Mouse (Mus musculus): ENCODE data around the gene Ninl. TPM values are rescaled to one million over a fixed set of nuclear protein-coding genes. Genes with fewer than 3 reads are reported as not detected.

Gene Ninl
- polyA plus RNA-seq, 1 experiment from 2014 or later, result 19.2 TPM

- Histone ChIP-seq H3K27ac (ENCODE audit: low read depth, low read length) (no peak overlapping the region), H3K4me1 (replicated peaks; ENCODE audit: control insufficient read depth, insufficient read depth, low read length) (peaks cover 66% of the 10 kb centered on the region), H3K4me3 (ENCODE audit: low read depth, low read length) (no peak overlapping the region), H3K9ac (ENCODE audit: low read depth, low read length) (no peak overlapping the region), H3K9me3 (ENCODE audit: control insufficient read depth, low read length) (no peaks in the 10 kb centered on the region), H3K36me3 (ENCODE audit: control insufficient read depth, insufficient read depth, low read length) (no peaks in the 10 kb centered on the region), H3K27me3 (replicated peaks; ENCODE audit: control insufficient read depth, insufficient read depth, low read length) (no peaks in the 10 kb centered on the region), H3K4me2 (peak overlapping the region; percentile 26)
- no peak for ATAC-seq (replicated peaks; ENCODE audit: low FRiP score)
- 71% methylated on average over 5 of the region's 5 CpGs for WGBS
- no peak for DNase-seq (ENCODE audit: low spot score)
Measured at GRCm38 (mm10) chr2:151006281-151006945, 32.8 kb downstream of the Ninl start.

DNA sequence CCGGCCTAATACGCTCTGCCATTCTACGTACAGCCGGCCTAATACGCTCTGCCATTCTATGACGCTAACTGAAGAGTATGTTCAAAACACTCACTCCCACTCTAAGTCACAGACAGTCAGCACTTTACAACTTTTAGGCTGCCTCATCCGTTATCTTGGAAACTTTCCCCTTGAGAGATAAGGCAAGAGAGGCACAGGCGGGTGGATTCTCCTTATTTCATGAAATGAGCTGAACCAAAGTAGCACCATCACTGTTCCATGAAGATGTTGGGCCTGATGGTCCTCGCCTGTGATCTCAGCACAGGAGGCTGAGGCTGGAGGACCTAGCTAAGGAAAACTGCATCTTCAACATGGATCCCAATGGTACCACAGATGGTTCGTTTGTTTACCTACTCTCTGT is 34.8 kb downstream of the Ninl start:
- DNase-seq (ENCODE audit: low spot score), result no peak
- Histone ChIP-seq H3K4me1 (replicated peaks; ENCODE audit: control insufficient read depth, insufficient read depth, low read length) (peaks cover 55% of the 10 kb centered on the region), H3K27me3 (replicated peaks; ENCODE audit: control insufficient read depth, insufficient read depth, low read length) (no peaks in the 10 kb centered on the region), H3K9me3 (ENCODE audit: control insufficient read depth, low read length) (no peaks in the 10 kb centered on the region), H3K4me2 (peak overlapping the region; percentile 40), H3K27ac (ENCODE audit: low read depth, low read length) (peak overlapping the region; percentile 52; the same call in 1 of the 2 replicates), H3K36me3 (ENCODE audit: control insufficient read depth, insufficient read depth, low read length) (no peaks in the 10 kb centered on the region), H3K4me3 (ENCODE audit: low read depth, low read length) (no peak overlapping the region), H3K9ac (ENCODE audit: low read depth, low read length) (no peak overlapping the region)
- no peak for ATAC-seq (replicated peaks; ENCODE audit: low FRiP score)
- 73% methylated on average over 10 of the region's 10 CpGs for WGBS

DNA sequence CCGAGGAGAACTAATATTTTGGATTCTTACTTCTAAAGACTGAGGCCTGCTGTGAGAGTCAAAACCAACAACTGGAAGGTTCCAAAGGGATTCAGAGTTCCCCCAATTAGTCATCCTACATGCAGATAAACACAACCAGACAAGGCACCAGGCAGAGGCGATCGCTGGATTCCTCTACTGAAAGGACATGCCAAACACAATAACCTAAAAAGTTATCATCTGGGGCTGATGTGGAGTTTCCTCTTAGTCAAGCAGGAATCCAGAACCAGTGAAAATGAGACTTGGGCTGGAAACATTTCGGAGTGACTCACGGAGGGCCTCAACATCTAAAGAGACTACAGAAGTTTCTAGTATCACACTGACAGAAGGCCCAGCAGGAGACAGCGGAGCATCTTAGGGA is 35.4 kb downstream of the Ninl start:
- no peaks in the 10 kb centered on the region for H3K36me3 ChIP-seq (ENCODE audit: control insufficient read depth, insufficient read depth, low read length)
- peak overlapping the region; percentile 40 for H3K4me2 ChIP-seq
- no peak for DNase-seq (ENCODE audit: low spot score)
- no peak overlapping the region for H3K4me3 ChIP-seq (ENCODE audit: low read depth, low read length)
- no peak for ATAC-seq (replicated peaks; ENCODE audit: low FRiP score)
- H3K4me1 ChIP-seq (replicated peaks; ENCODE audit: control insufficient read depth, insufficient read depth, low read length), result peaks cover 57% of the 10 kb centered on the region
- WGBS, result 82% methylated on average over 6 of the region's 6 CpGs
- H3K27me3 ChIP-seq (replicated peaks; ENCODE audit: control insufficient read depth, insufficient read depth, low read length), result no peaks in the 10 kb centered on the region
- H3K9me3 ChIP-seq (ENCODE audit: control insufficient read depth, low read length), result no peaks in the 10 kb centered on the region
- H3K27ac ChIP-seq (ENCODE audit: low read depth, low read length), result peak overlapping the region; percentile 52; the same call in 1 of the 2 replicates
- H3K9ac ChIP-seq (ENCODE audit: low read depth, low read length), result no peak overlapping the region

DNA sequence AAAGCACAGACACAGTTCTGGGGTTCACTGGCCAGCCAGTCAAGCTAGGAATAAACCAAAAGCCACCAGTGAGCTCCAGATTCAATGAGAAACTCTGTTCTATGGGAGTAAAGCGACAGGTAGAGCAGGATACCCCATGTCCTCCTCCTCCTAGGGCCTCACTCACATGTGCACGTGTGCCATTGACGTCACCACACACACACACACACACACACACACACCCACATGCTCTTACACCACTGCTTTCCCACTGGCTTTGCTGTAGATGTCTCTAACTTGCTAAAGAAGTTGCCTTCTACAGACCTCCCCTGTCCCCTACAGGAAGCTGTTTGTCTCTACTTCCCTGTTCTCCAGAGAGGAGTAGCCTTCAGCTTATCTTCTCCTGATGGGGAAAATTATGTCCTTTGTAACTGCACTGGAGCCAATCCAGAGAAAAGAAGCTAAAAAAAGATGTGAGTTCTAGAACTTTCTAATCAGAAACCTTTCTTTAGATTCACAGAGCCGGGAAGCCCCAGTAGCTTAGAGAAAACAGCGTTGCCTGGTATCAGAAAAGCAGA is 37.5 kb downstream of the Ninl start:
- DNase-seq (ENCODE audit: low spot score), result peak; percentile 26
- Histone ChIP-seq H3K4me1 (replicated peaks; ENCODE audit: control insufficient read depth, insufficient read depth, low read length) (peaks cover 48% of the 10 kb centered on the region), H3K36me3 (ENCODE audit: control insufficient read depth, insufficient read depth, low read length) (no peaks in the 10 kb centered on the region), H3K9ac (ENCODE audit: low read depth, low read length) (no peak overlapping the region), H3K9me3 (ENCODE audit: control insufficient read depth, low read length) (no peaks in the 10 kb centered on the region), H3K27me3 (replicated peaks; ENCODE audit: control insufficient read depth, insufficient read depth, low read length) (no peaks in the 10 kb centered on the region), H3K4me2 (no peak overlapping the region), H3K27ac (ENCODE audit: low read depth, low read length) (no peak overlapping the region), H3K4me3 (ENCODE audit: low read depth, low read length) (no peak overlapping the region)
- 71% methylated on average over 5 of the region's 5 CpGs for WGBS
- no peak; the same call in 1 of the 2 replicates for ATAC-seq (replicated peaks; ENCODE audit: low FRiP score)

DNA sequence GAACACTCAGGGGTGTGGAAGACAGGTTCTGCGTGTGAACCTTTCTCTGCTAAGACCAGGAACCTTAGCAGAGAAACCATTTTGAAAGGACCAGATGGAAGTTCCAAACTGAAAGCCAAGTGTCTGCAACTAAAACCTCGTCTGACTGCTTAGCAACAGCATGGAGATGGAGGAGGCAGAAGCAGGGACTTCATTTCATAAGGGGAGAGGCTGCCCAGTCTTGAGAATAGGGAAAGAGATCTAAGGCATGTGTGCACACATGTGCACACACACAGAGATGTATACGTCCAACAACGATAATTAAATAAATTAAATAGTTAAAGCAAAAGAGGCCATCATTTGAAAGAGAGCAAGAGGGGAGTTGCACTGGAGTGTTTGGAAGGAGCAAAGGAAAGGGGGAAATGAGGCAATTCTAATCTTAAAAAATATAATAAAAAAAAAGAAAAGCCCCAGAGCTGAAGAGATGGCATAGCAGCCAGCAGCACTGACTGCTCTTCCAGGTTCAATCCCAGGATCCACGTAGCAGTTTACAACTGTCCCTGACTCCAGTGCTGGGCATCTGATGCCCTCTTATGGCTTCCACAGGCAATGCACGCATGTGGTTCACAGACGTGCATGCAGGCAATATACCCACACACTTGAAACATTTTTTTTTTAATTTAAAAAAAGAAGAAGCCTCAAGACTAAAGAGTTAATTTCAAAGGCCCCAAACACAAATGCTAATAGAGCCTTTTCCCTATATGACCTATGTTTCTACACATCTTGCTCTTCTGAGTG is 38.6 kb downstream of the Ninl start:
- H3K27ac ChIP-seq (ENCODE audit: low read depth, low read length), result no peak overlapping the region
- peak; percentile 66 for ATAC-seq (replicated peaks; ENCODE audit: low FRiP score)
- H3K36me3 ChIP-seq (ENCODE audit: control insufficient read depth, insufficient read depth, low read length), result no peaks in the 10 kb centered on the region
- H3K9ac ChIP-seq (ENCODE audit: low read depth, low read length), result no peak overlapping the region
- H3K9me3 ChIP-seq (ENCODE audit: control insufficient read depth, low read length), result no peaks in the 10 kb centered on the region
- no peak overlapping the region for H3K4me3 ChIP-seq (ENCODE audit: low read depth, low read length)
- no peak overlapping the region for H3K4me2 ChIP-seq
- H3K4me1 ChIP-seq (replicated peaks; ENCODE audit: control insufficient read depth, insufficient read depth, low read length), result peaks cover 38% of the 10 kb centered on the region
- no peak for DNase-seq (ENCODE audit: low spot score)
- WGBS, result 59% methylated on average over 7 of the region's 7 CpGs
- H3K27me3 ChIP-seq (replicated peaks; ENCODE audit: control insufficient read depth, insufficient read depth, low read length), result no peaks in the 10 kb centered on the region

DNA sequence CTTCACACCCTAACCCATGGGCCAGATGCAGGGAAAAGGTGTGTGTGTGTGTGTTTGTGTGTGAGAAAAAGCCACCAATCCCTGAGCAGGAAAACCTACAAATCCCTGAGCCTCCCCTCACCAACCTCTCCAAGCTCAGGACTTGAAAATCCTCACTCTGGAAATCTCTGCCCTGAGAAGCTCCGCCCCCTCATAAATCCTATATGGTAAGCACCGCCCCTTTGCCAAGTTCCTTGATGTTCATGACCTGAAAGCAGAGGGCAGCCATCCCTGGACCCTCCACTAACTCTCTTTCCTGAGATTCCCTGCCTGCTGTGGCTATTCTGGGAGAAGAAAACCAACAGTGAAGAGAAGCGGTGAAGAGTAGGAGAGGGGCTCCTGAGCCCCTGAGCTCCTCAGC is 40.2 kb downstream of the Ninl start:
- H3K4me1 ChIP-seq (replicated peaks; ENCODE audit: control insufficient read depth, insufficient read depth, low read length), result peaks cover 27% of the 10 kb centered on the region

DNA sequence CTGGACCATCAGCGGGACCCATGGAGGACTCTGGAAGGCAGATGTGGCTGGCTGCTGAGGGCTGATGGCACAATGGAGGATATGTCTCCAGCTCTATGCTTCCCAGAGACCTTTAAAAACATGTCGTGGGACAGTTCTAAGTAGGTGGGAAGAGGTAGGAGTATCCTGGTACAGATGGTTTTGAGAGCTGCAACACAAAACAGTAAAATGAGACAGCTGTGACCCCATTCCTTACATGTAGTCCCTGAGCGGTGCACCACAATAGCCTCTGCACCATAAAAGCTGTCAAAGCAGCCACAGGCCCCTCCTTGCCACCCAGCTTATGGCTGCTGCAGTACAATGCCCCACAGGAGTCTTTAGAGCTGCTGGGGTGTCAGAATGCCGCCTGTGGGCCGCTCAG is 41.6 kb downstream of the Ninl start:
- DNase-seq (ENCODE audit: low spot score) (peak; percentile 27), ATAC-seq (replicated peaks; ENCODE audit: low FRiP score) (no peak)
- Histone ChIP-seq H3K4me3 (ENCODE audit: low read depth, low read length) (no peak overlapping the region), H3K4me1 (replicated peaks; ENCODE audit: control insufficient read depth, insufficient read depth, low read length) (peaks cover 20% of the 10 kb centered on the region), H3K27me3 (replicated peaks; ENCODE audit: control insufficient read depth, insufficient read depth, low read length) (no peaks in the 10 kb centered on the region), H3K36me3 (ENCODE audit: control insufficient read depth, insufficient read depth, low read length) (no peaks in the 10 kb centered on the region), H3K9ac (ENCODE audit: low read depth, low read length) (no peak overlapping the region), H3K9me3 (ENCODE audit: control insufficient read depth, low read length) (no peaks in the 10 kb centered on the region), H3K27ac (ENCODE audit: low read depth, low read length) (no peak overlapping the region), H3K4me2 (no peak overlapping the region)
- WGBS, result 84% methylated on average over 5 of the region's 5 CpGs

More for the DNA sequence above, 40.2 kb downstream of the Ninl start:
- WGBS, result 78% methylated on average over 3 of the region's 3 CpGs
- DNase-seq (ENCODE audit: low spot score), result no peak
- Histone ChIP-seq H3K27me3 (replicated peaks; ENCODE audit: control insufficient read depth, insufficient read depth, low read length) (no peaks in the 10 kb centered on the region), H3K36me3 (ENCODE audit: control insufficient read depth, insufficient read depth, low read length) (no peaks in the 10 kb centered on the region), H3K9me3 (ENCODE audit: control insufficient read depth, low read length) (no peaks in the 10 kb centered on the region), H3K4me3 (ENCODE audit: low read depth, low read length) (no peak overlapping the region), H3K4me2 (no peak overlapping the region), H3K27ac (ENCODE audit: low read depth, low read length) (no peak overlapping the region), H3K9ac (ENCODE audit: low read depth, low read length) (no peak overlapping the region)
- ATAC-seq (replicated peaks; ENCODE audit: low FRiP score), result no peak

GRCm38 (mm10) chr2:150995324-150995723 is 43.9 kb downstream of the Ninl start:
- Histone ChIP-seq H3K4me3 (ENCODE audit: low read depth, low read length) (no peak overlapping the region), H3K27ac (ENCODE audit: low read depth, low read length) (no peak overlapping the region), H3K36me3 (ENCODE audit: control insufficient read depth, insufficient read depth, low read length) (no peaks in the 10 kb centered on the region), H3K4me2 (no peak overlapping the region), H3K27me3 (replicated peaks; ENCODE audit: control insufficient read depth, insufficient read depth, low read length) (no peaks in the 10 kb centered on the region), H3K4me1 (replicated peaks; ENCODE audit: control insufficient read depth, insufficient read depth, low read length) (peaks cover 8% of the 10 kb centered on the region), H3K9ac (ENCODE audit: low read depth, low read length) (no peak overlapping the region), H3K9me3 (ENCODE audit: control insufficient read depth, low read length) (no peaks in the 10 kb centered on the region)
- ATAC-seq (replicated peaks; ENCODE audit: low FRiP score), result no peak
- peak; percentile 30 for DNase-seq (ENCODE audit: low spot score)
- WGBS, result 63% methylated on average over 4 of the region's 4 CpGs
